In genomic region chr2:159729301-159729700, GRCm38 (mm10) we compare ENCODE assay signal across 22 mouse cellular contexts.
DNase-seq lines count a peak whose midpoint lies in the region; ATAC-seq lines count a peak whose summit lies in the region.
"Had no signal": no experiment of that assay in that cellular context is flagged by ENCODE, and none has a peak within 500 bp of the region (broad histone marks: within the 10 kb centered on the region; RNA-seq: fewer than 3 reads in every experiment).

No protein-coding gene starts in this region.

- no peak overlapping the region for H3K4me2 ChIP-seq in heart, embryonic 12.5 days
- no peak overlapping the region for H3K4me2 ChIP-seq in heart, embryonic 14.5 days (ENCODE audit: low read length)
- no peak overlapping the region for H3K4me2 ChIP-seq in heart, embryonic 16.5 days (ENCODE audit: low read depth, low read length)
- H3K4me2 ChIP-seq: embryonic facial prominence, embryonic 13.5 days; embryonic facial prominence, embryonic 15.5 days; forebrain, embryonic 12.5 days had no signal

- H3K9ac ChIP-seq in heart, embryonic 12.5 days: no peak overlapping the region
- no peak overlapping the region for H3K9ac ChIP-seq in heart, embryonic 14.5 days (ENCODE audit: low read length)
- H3K9ac ChIP-seq in heart, embryonic 16.5 days (ENCODE audit: low read length): no peak overlapping the region
- H3K9ac ChIP-seq: embryonic facial prominence, embryonic 13.5 days; embryonic facial prominence, embryonic 15.5 days; forebrain, embryonic 12.5 days had no signal

- H3K4me3 ChIP-seq in heart, embryonic 12.5 days: no peak overlapping the region
- H3K4me3 ChIP-seq in heart, embryonic 14.5 days (ENCODE audit: control insufficient read depth in 1 of 2, insufficient read depth in 1 of 2, low read depth in 1 of 2, low read length in 2 of 2): no peak overlapping the region
- no peak overlapping the region for H3K4me3 ChIP-seq in heart, embryonic 16.5 days (ENCODE audit: low read length)
- no peak overlapping the region for H3K4me3 ChIP-seq in heart, embryonic 10.5 days
- H3K4me3 ChIP-seq: embryonic facial prominence, embryonic 13.5 days; embryonic facial prominence, embryonic 15.5 days; erythroblast, embryonic 14.5 days; forebrain, embryonic 10.5 days; forebrain, embryonic 12.5 days had no signal

- no peak overlapping the region for H3K27ac ChIP-seq in heart, embryonic 12.5 days (ENCODE audit: poor library complexity, severe bottlenecking)
- peak overlapping the region in 1 of 2 experiments; percentile 48; a peak in 1 of 4 replicates for H3K27ac ChIP-seq in heart, embryonic 14.5 days (replicated peaks in 1 of 2; ENCODE audit: control insufficient read depth in 1 of 2, insufficient read depth in 1 of 2, low read depth in 2 of 2, low read length in 2 of 2)
- H3K27ac ChIP-seq in heart, embryonic 16.5 days (ENCODE audit: low read length): peak overlapping the region; percentile 61
- H3K27ac ChIP-seq in heart, embryonic 10.5 days: no peak overlapping the region
- H3K27ac ChIP-seq: embryonic facial prominence, embryonic 13.5 days; embryonic facial prominence, embryonic 15.5 days; forebrain, embryonic 10.5 days; forebrain, embryonic 12.5 days had no signal

- no peaks in the 10 kb centered on the region for H3K36me3 ChIP-seq in heart, embryonic 12.5 days
- no peaks in the 10 kb centered on the region for H3K36me3 ChIP-seq in heart, embryonic 14.5 days (ENCODE audit: control insufficient read depth, insufficient read depth, low read length)
- H3K36me3 ChIP-seq in heart, embryonic 16.5 days (ENCODE audit: control insufficient read depth, insufficient read depth): no peaks in the 10 kb centered on the region
- no peaks in the 10 kb centered on the region for H3K36me3 ChIP-seq in heart, embryonic 10.5 days
- H3K36me3 ChIP-seq: embryonic facial prominence, embryonic 13.5 days; embryonic facial prominence, embryonic 15.5 days; forebrain, embryonic 10.5 days; forebrain, embryonic 12.5 days had no signal

- 12% methylated on average over 3 of the region's 3 CpGs for WGBS in heart, embryonic 12.5 days
- 17% methylated on average over 3 of the region's 3 CpGs for WGBS in heart, embryonic 14.5 days
- 24% methylated on average over 3 of the region's 3 CpGs for WGBS in heart, embryonic 16.5 days
- 32% methylated on average over 3 of the region's 3 CpGs for WGBS in heart, embryonic 10.5 days

- intact Hi-C loops in heart, postnatal 14 days (cut with DNase I): no loop called here

- H3K27me3 ChIP-seq in heart, embryonic 12.5 days (replicated peaks): no peaks in the 10 kb centered on the region
- H3K27me3 ChIP-seq in heart, embryonic 14.5 days (ENCODE audit: control insufficient read depth, insufficient read depth, low read length): no peaks in the 10 kb centered on the region
- no peaks in the 10 kb centered on the region for H3K27me3 ChIP-seq in heart, embryonic 16.5 days (ENCODE audit: control insufficient read depth, insufficient read depth, low read length)
- H3K27me3 ChIP-seq in heart, embryonic 10.5 days (ENCODE audit: insufficient read depth, poor library complexity, severe bottlenecking): no peaks in the 10 kb centered on the region
- H3K27me3 ChIP-seq: embryonic facial prominence, embryonic 13.5 days; embryonic facial prominence, embryonic 15.5 days; forebrain, embryonic 12.5 days had no signal

- no peaks in the 10 kb centered on the region for H3K9me3 ChIP-seq in heart, embryonic 12.5 days (replicated peaks)
- H3K9me3 ChIP-seq in heart, embryonic 14.5 days (ENCODE audit: control insufficient read depth, low read length): no peaks in the 10 kb centered on the region
- H3K9me3 ChIP-seq in heart, embryonic 16.5 days (replicated peaks; ENCODE audit: control insufficient read depth, low read length): no peaks in the 10 kb centered on the region
- H3K9me3 ChIP-seq in heart, embryonic 10.5 days: no peaks in the 10 kb centered on the region
- H3K9me3 ChIP-seq: embryonic facial prominence, embryonic 13.5 days; embryonic facial prominence, embryonic 15.5 days; forebrain, embryonic 10.5 days; forebrain, embryonic 12.5 days had no signal

- peaks cover 38% of the 10 kb centered on the region for H3K4me1 ChIP-seq in heart, embryonic 12.5 days (replicated peaks)
- H3K4me1 ChIP-seq in heart, embryonic 14.5 days (ENCODE audit: control insufficient read depth in 2 of 2, insufficient read depth in 2 of 2, low read length in 2 of 2): peaks cover 13 to 30% of the 10 kb centered on the region in 2 experiments
- H3K4me1 ChIP-seq in heart, embryonic 16.5 days (ENCODE audit: control insufficient read depth, insufficient read depth, low read length): peaks cover 29% of the 10 kb centered on the region
- peaks cover 30% of the 10 kb centered on the region for H3K4me1 ChIP-seq in heart, embryonic 10.5 days
- H3K4me1 ChIP-seq: forebrain, embryonic 12.5 days had no signal

- no peak for DNase-seq in heart, postnatal 14 days
- no peak for DNase-seq in heart, postnatal 4 days
- DNase-seq in heart, embryonic 10.5 days (ENCODE audit: low spot score): no peak
- DNase-seq: adrenal gland, adult 2 months; adrenal gland, postnatal 10 days; adrenal gland, postnatal 25 days; cerebellum, adult 11 months; cerebellum, adult 18-20 months; cerebellum, adult 8-10 months; cerebellum, adult 9-11 months; cerebellum, postnatal 14 days; cerebellum, postnatal 36 days; embryo, embryonic 11 days had no signal

- ATAC-seq in heart, embryonic 12.5 days (ENCODE audit: insufficient number of reproducible peaks, low FRiP score): peak; percentile 55
- ATAC-seq in heart, embryonic 14.5 days (ENCODE audit: insufficient number of reproducible peaks, insufficient read depth, low FRiP score, low read depth): peak; percentile 75
- peak; percentile 79 for ATAC-seq in heart, embryonic 16.5 days (replicated peaks; ENCODE audit: extremely low read depth, insufficient read depth, low FRiP score)
- ATAC-seq: forebrain, embryonic 14.5 days had no signal
